ENCODE assay signal across 13 mouse cellular contexts in genomic region chr2:155387052-155387451, GRCm38 (mm10). TPM values are rescaled to one million over a fixed set of nuclear protein-coding genes. Genes with fewer than 3 reads are reported as not detected.
DNase-seq lines count a peak whose midpoint lies in the region; ATAC-seq and TF ChIP-seq lines count a peak whose summit lies in the region.
"Had no signal": no experiment of that assay in that cellular context is flagged by ENCODE, and none has a peak within 500 bp of the region (broad histone marks: within the 10 kb centered on the region; RNA-seq: fewer than 3 reads in every experiment).

No protein-coding gene starts in this region.

- peak; percentile 34 for DNase-seq in cerebellum, adult 9-11 months
- no peak for DNase-seq in cerebellum, postnatal 4 days (ENCODE audit: low spot score in 2 of 2)
- no peak for DNase-seq in heart, adult 9 months (ENCODE audit: low spot score in 2 of 2)
- DNase-seq in midbrain, postnatal 0 days (ENCODE audit: low spot score), result no peak
- DNase-seq in limb, embryonic 14.5 days (ENCODE audit: low spot score), result no peak
- DNase-seq: lung, postnatal 36 days; retina, postnatal 1 day had no signal

- WGBS in heart, embryonic 13.5 days, result 64% methylated on average over 4 of the region's 4 CpGs
- WGBS in midbrain, embryonic 13.5 days, result 60% methylated on average over 4 of the region's 4 CpGs
- WGBS in midbrain, postnatal 0 days, result 59% methylated on average over 4 of the region's 4 CpGs
- WGBS in limb, embryonic 14.5 days, result 65% methylated on average over 4 of the region's 4 CpGs

- no peak for TF ChIP-seq POLR2A in limb, embryonic 14.5 days (IDR thresholded peaks at IDR 0.05; ENCODE audit: borderline replicate concordance, extremely low read depth, insufficient read depth, insufficient read length)

- H3K4me2 ChIP-seq in heart, embryonic 13.5 days, result no peak overlapping the region
- no peak overlapping the region for H3K4me2 ChIP-seq in midbrain, embryonic 13.5 days (replicated peaks)
- H3K4me2 ChIP-seq in midbrain, postnatal 0 days (ENCODE audit: low read depth, low read length, poor library complexity, severe bottlenecking), result no peak overlapping the region
- H3K4me2 ChIP-seq in limb, embryonic 14.5 days (replicated peaks; ENCODE audit: low read depth, low read length, severe bottlenecking), result no peak overlapping the region
- H3K4me2 ChIP-seq: midbrain, embryonic 11.5 days had no signal

- no peak for ATAC-seq in heart, embryonic 13.5 days (ENCODE audit: extremely low read depth, insufficient number of reproducible peaks, low FRiP score, low TSS enrichment)
- ATAC-seq in midbrain, embryonic 13.5 days, result no peak
- ATAC-seq in midbrain, postnatal 0 days (ENCODE audit: low FRiP score), result no peak
- ATAC-seq in limb, embryonic 14.5 days (ENCODE audit: low FRiP score, low read depth), result no peak
- ATAC-seq: intestine, postnatal 0 days had no signal

- no peak; the same call in 1 of the 2 replicates for TF ChIP-seq CTCF in midbrain, postnatal 0 days (IDR thresholded peaks at IDR 0.05)

- no peaks in the 10 kb centered on the region for H3K27me3 ChIP-seq in heart, embryonic 13.5 days (replicated peaks)
- no peaks in the 10 kb centered on the region for H3K27me3 ChIP-seq in midbrain, embryonic 13.5 days
- no peaks in the 10 kb centered on the region for H3K27me3 ChIP-seq in midbrain, postnatal 0 days (ENCODE audit: insufficient read depth, low read length)
- H3K27me3 ChIP-seq in limb, embryonic 14.5 days (ENCODE audit: control insufficient read depth, insufficient read depth, low read length), result no peaks in the 10 kb centered on the region
- H3K27me3 ChIP-seq: embryonic facial prominence, embryonic 15.5 days had no signal

- peaks cover 66% of the 10 kb centered on the region for H3K4me1 ChIP-seq in heart, embryonic 13.5 days
- H3K4me1 ChIP-seq in midbrain, embryonic 13.5 days (replicated peaks), result peaks cover 49% of the 10 kb centered on the region
- peaks cover 15% of the 10 kb centered on the region for H3K4me1 ChIP-seq in midbrain, postnatal 0 days (ENCODE audit: insufficient read depth, low read length)
- H3K4me1 ChIP-seq in limb, embryonic 14.5 days (ENCODE audit: control insufficient read depth, insufficient read depth, low read length), result peaks cover 14% of the 10 kb centered on the region

- H3K36me3 ChIP-seq in heart, embryonic 13.5 days, result peaks cover 67% of the 10 kb centered on the region
- peaks cover 60% of the 10 kb centered on the region for H3K36me3 ChIP-seq in midbrain, embryonic 13.5 days
- H3K36me3 ChIP-seq in midbrain, postnatal 0 days (ENCODE audit: insufficient read depth, low read length), result peaks cover 50% of the 10 kb centered on the region; the same call in 1 of the 2 replicates
- peaks cover 44% of the 10 kb centered on the region for H3K36me3 ChIP-seq in limb, embryonic 14.5 days (ENCODE audit: control insufficient read depth, insufficient read depth, low read length)

- H3K4me3 ChIP-seq in heart, embryonic 13.5 days, result no peak overlapping the region
- H3K4me3 ChIP-seq in midbrain, embryonic 13.5 days (replicated peaks), result no peak overlapping the region
- no peak overlapping the region for H3K4me3 ChIP-seq in midbrain, postnatal 0 days (ENCODE audit: low read depth, low read length)
- H3K4me3 ChIP-seq in limb, embryonic 14.5 days (replicated peaks; ENCODE audit: low read length), result no peak overlapping the region
- H3K4me3 ChIP-seq: embryonic facial prominence, embryonic 15.5 days; neural tube, embryonic 12.5 days had no signal

- no peaks in the 10 kb centered on the region for H3K9me3 ChIP-seq in heart, embryonic 13.5 days
- no peaks in the 10 kb centered on the region for H3K9me3 ChIP-seq in midbrain, embryonic 13.5 days
- H3K9me3 ChIP-seq in midbrain, postnatal 0 days (ENCODE audit: low read length), result no peaks in the 10 kb centered on the region
- no peaks in the 10 kb centered on the region for H3K9me3 ChIP-seq in limb, embryonic 14.5 days (ENCODE audit: control insufficient read depth, low read length)
- H3K9me3 ChIP-seq: embryonic facial prominence, embryonic 15.5 days; neural tube, embryonic 12.5 days had no signal

- no peak overlapping the region for H3K27ac ChIP-seq in heart, embryonic 13.5 days (replicated peaks)
- no peak overlapping the region for H3K27ac ChIP-seq in midbrain, embryonic 13.5 days
- no peak overlapping the region for H3K27ac ChIP-seq in midbrain, postnatal 0 days (ENCODE audit: low read depth, low read length)
- H3K27ac ChIP-seq in limb, embryonic 14.5 days (replicated peaks; ENCODE audit: low read depth, low read length), result no peak overlapping the region
- H3K27ac ChIP-seq: embryonic facial prominence, embryonic 15.5 days; neural tube, embryonic 12.5 days had no signal

- H3K9ac ChIP-seq in heart, embryonic 13.5 days, result peak overlapping the region; percentile 19; the same call in 1 of the 2 replicates
- peak overlapping the region; percentile 28; the same call in 1 of the 2 replicates for H3K9ac ChIP-seq in midbrain, embryonic 13.5 days (replicated peaks)
- H3K9ac ChIP-seq in midbrain, postnatal 0 days (replicated peaks; ENCODE audit: low read length, poor library complexity, severe bottlenecking), result no peak overlapping the region
- 0 out of 2 replicates have a peak overlapping the region, but pooled peaks have one; percentile 2 for H3K9ac ChIP-seq in limb, embryonic 14.5 days (ENCODE audit: low read depth, low read length, severe bottlenecking)
- H3K9ac ChIP-seq: embryonic facial prominence, embryonic 15.5 days had no signal

RNA-seq across cellular contexts. Expression of gene Trp53inp2, which starts 6.2 kb away (rescaled TPM):
- 97.6 and 107 TPM in 2 replicates for polyA plus RNA-seq in heart, embryonic 13.5 days (2015; fragmentation: Nextera tagmentation; extraction: Ambion mirVana)
- polyA plus RNA-seq in midbrain, embryonic 13.5 days (2015; fragmentation: Nextera tagmentation; extraction: Ambion mirVana), result 118 and 131 TPM in 2 replicates
- 116 and 121 TPM in 2 replicates for total RNA-seq in midbrain, postnatal 0 days (2014; rRNA removed)
- 58.4 and 58.6 TPM in 2 replicates for polyA plus RNA-seq in midbrain, postnatal 0 days (2015; fragmentation: Nextera tagmentation; extraction: Ambion mirVana)
- polyA plus RNA-seq in limb, embryonic 14.5 days (2012; rRNA removed), result 26.8 and 35.7 TPM in 2 replicates
- 15.5 and 17.6 TPM in 2 replicates for polyA plus RNA-seq in limb, embryonic 14.5 days (2014; fragmentation: Nextera tagmentation; extraction: Ambion mirVana)

RNA-seq across cellular contexts. Expression of gene Pigu, which starts 29.8 kb away (rescaled TPM):
- polyA plus RNA-seq in heart, embryonic 13.5 days (2015; fragmentation: Nextera tagmentation; extraction: Ambion mirVana), result 53.2 and 58.8 TPM in 2 replicates
- 51.8 and 54.5 TPM in 2 replicates for polyA plus RNA-seq in midbrain, embryonic 13.5 days (2015; fragmentation: Nextera tagmentation; extraction: Ambion mirVana)
- 40.4 and 44.2 TPM in 2 replicates for total RNA-seq in midbrain, postnatal 0 days (2014; rRNA removed)
- 54.7 and 59.6 TPM in 2 replicates for polyA plus RNA-seq in midbrain, postnatal 0 days (2015; fragmentation: Nextera tagmentation; extraction: Ambion mirVana)
- polyA plus RNA-seq in limb, embryonic 14.5 days (2012; rRNA removed), result 50.7 and 66.4 TPM in 2 replicates
- 43.8 and 49.4 TPM in 2 replicates for polyA plus RNA-seq in limb, embryonic 14.5 days (2014; fragmentation: Nextera tagmentation; extraction: Ambion mirVana)
